Mouse (Mus musculus) lung, postnatal 0 days (tissue): ENCODE data around the gene Dhx16.

ENCODE experiments used
- CTCF ChIP-seq: IDR thresholded peaks from 2 replicates; pipeline ENCODE4 v1.5.1; 2016; ENCODE audit warnings: antibody characterized with exemption, mild to moderate bottlenecking
- EP300 ChIP-seq: IDR thresholded peaks from 2 replicates; pipeline ENCODE4 v1.6.1; 2016; ENCODE audit warnings: antibody characterized with exemption, mild to moderate bottlenecking, control low read depth

DNA sequence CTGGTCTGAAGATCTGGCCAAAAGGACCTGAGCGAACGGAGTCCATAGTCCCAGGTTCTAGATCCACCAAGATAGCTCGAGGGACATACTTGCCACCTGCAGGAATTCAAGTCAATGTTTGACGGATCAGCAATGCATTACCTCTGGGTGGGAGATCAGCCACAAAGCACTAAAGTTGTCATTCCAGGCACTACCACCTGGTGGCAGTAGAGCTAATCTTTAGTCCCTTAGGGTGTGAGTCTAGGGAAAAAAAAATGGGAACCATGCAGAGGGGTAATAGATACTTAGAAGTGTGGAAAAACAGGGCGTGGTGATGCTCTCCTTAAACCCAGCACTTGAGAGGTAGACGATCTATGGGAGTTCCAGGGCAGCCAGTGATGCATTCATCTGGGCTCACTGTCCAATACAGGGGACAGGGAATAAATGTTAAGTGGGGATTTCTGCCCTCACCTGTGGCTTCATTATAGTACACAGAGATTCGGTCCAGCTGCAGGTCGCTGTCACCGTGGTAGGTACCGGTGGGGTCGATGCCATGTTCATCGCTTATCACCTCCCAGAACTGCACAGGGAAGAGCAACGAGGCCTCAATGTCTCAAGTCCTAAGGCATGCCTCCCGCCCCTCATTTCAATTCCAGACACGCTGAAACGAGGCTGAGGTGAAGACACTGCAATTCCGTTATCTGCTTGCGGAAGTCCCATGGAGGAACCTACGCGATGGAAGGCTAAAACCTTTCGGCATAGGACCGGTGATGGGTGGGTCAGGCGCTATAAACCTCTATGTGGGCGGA is 43.2 kb upstream of the Dhx16 start:
- TF ChIP-seq EP300 (no peak), CTCF (peak; percentile 91)
